Mouse (Mus musculus): Measurements from ENCODE around the gene Snx25.

DNA sequence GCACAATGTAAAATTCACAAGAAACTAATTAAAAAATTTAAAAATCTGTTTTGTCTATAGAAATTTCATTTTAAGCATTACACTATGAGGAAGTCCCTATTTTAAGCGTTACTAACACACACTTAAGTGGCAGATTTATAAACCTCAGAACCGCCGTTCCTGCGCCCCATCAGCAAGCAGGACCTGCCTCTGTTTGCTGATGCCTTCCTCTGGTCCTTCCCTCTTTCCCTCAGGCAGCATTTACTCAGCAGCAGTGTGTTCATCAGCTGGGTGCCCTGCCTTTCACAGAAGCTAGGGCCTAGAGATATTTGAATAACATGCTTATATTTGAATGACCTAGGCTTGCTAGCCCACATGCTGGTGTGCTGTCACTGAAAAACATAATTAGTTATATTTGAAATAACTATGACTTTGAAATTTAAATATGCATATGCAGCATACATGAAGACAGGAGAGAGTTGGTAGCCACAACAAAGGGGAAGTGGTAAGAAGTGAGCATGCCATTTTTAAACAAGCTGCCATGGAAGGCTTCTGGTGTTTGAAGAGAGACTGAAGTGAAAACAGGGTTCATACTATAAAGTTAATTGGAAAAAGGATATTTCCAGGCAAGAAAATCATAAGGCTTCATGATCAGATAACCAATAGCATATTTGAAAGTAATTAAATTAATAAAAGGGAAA lies 161.2 kb downstream of the Snx25 start:
- no peak for TF ChIP-seq CTCF (IDR thresholded peaks at IDR 0.05; ENCODE audit: low read depth, low read length)
- TF ChIP-seq POLR2A (IDR thresholded peaks at IDR 0.05; ENCODE audit: borderline replicate concordance, low read depth, low read length): no peak
